Mouse (Mus musculus) cortical plate, adult 2 months (tissue): ENCODE measurements around the gene Sos2.

ENCODE experiments used
- CTCF ChIP-seq: fragments of 200-500 bp; IDR thresholded peaks from 2 replicates; pipeline ENCODE4 v1.5.1; 2011; ENCODE audit warnings: mild to moderate bottlenecking, control low read depth, low read length; ENCODE audit not compliant: insufficient read depth; ENCODE audit errors: extremely low read depth
- POLR2A ChIP-seq: fragments of 200-500 bp; IDR thresholded peaks from 2 replicates; pipeline ENCODE4 v1.6.1; 2011; ENCODE audit warnings: mild to moderate bottlenecking, low read length, control low read depth; ENCODE audit not compliant: insufficient read depth; ENCODE audit errors: extremely low read depth

- TF ChIP-seq CTCF (no peak), POLR2A (no peak)
These were observed 6.8 kb downstream of the Sos2 start for GRCm38 (mm10) chr12:69674576-69675537.
